Mouse (Mus musculus) testis, adult 10 weeks (tissue): ENCODE results near the gene Scgb2b2. TPM values are rescaled to one million over a fixed set of nuclear protein-coding genes. Genes with fewer than 3 reads are reported as not detected.

Experiments
- polyA plus RNA-seq: library from polyadenylated mRNA; stranded (reverse); fragments of 350-450 nt; fragmentation: Illumina TruSeq; extraction: RNeasy Lipid Tissue Mini Kit (QIAGEN cat#74804); gene quantifications from one replicate; pipeline ENCODE4 v1.2.3, GENCODE M21; 2014; ENCODE audit warnings: low read depth, low replicate concordance

Scgb2b2 gene
- not detected for polyA plus RNA-seq

DNA sequence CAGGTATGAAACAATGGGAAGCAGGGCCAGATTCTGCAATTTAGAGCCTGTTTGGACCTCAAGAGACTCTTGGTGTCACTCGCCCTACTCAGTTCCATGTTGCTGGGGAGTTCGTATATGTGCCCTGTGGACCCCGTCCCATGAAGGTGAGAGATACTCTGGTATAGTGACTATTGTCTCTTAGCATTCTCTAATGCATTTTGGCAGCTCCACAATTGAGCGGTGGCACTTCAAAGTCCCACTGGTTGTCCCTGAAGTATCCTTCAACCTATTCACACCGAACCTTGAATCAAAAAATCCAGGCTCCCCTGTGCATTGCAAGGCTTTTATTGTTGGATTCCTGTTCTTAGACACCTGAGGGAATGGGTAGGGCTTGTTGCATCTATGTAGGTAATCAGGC, at the start of gene Scgb2b2:
TSS of gene Scgb2b2 (plus strand) at position 301 of the 400 bp plus-strand sequence.

DNA sequence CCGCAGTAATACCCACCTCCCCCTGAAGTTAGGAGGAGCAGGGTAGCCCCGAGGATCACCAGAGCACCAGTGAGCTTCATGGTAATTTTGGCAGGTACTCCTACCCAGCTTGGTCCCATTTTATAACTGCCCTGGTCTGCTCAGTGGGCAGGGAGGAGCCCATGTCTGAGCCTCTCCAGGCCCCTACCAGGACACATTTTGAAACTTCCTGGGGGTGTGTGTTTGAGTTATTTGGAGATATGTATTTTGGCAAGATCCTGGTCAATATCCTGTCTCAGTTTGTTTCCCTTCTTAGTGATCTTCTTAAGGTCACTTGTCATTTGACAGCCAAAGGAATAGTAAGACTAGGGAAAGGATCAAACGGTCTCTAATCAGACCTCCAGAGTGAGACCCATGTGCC, 1.4 kb downstream of the Scgb2b2 start, which contains the start of gene Scgb1b2:
TSS of gene Scgb1b2 (minus strand) at position 101 of the 400 bp plus-strand sequence.

Other genes with a start within 250 kb of the Scgb2b2 start
- gene Fxyd5, start 248.0 kb upstream of the Scgb2b2 start, polyA plus RNA-seq, result 1.5 TPM
- not detected for gene Fxyd7, start 239.0 kb upstream of the Scgb2b2 start, polyA plus RNA-seq
- 4.5 TPM for gene Fxyd1, start 233.3 kb upstream of the Scgb2b2 start, polyA plus RNA-seq
- 0.70 TPM for gene Lgi4, start 231.2 kb upstream of the Scgb2b2 start, polyA plus RNA-seq
- not detected for gene Fxyd3, start 213.8 kb upstream of the Scgb2b2 start, polyA plus RNA-seq
- not detected for gene Hpn, start 175.2 kb upstream of the Scgb2b2 start, polyA plus RNA-seq
- not detected for gene Scn1b, start 163.5 kb upstream of the Scgb2b2 start, polyA plus RNA-seq
- 4.0 TPM for gene Gramd1a, start 134.6 kb upstream of the Scgb2b2 start, polyA plus RNA-seq
- not detected for gene Scgb1b2, start 1.3 kb downstream of the Scgb2b2 start, polyA plus RNA-seq
- not detected for gene Scgb2b3, start 71.6 kb downstream of the Scgb2b2 start, polyA plus RNA-seq
- gene Scgb1b3, start 85.1 kb downstream of the Scgb2b2 start, polyA plus RNA-seq, result not detected